8 mouse cellular contexts compared by ENCODE assay signal in genomic region chr2:70126783-70127182, GRCm38 (mm10).
A peak's percentile ranks its signal among the peaks of the same experiment; 100 is the strongest.
DNase-seq lines count a peak whose midpoint lies in the region; ATAC-seq and TF ChIP-seq lines count a peak whose summit lies in the region.

No protein-coding gene starts in this region.

- peak overlapping the region; percentile 54 for H3K4me2 ChIP-seq in forebrain, embryonic 16.5 days (ENCODE audit: low read length)
- H3K4me2 ChIP-seq in lung, postnatal 0 days (replicated peaks; ENCODE audit: low read depth, low read length) = no peak overlapping the region; the same call in 1 of the 2 replicates

- no peak for TF ChIP-seq EP300 in ES-Bruce4 (IDR thresholded peaks at IDR 0.05; ENCODE audit: insufficient read depth, low read depth, low read length)
- no peak for TF ChIP-seq EP300 in lung, postnatal 0 days (IDR thresholded peaks at IDR 0.05)

- H3K9me3 ChIP-seq in ES-Bruce4 (replicated peaks; ENCODE audit: control insufficient read depth, insufficient read depth, low read length, poor library complexity, severe bottlenecking) = no peaks in the 10 kb centered on the region
- no peaks in the 10 kb centered on the region for H3K9me3 ChIP-seq in forebrain, embryonic 16.5 days (ENCODE audit: control insufficient read depth, low read length)
- H3K9me3 ChIP-seq in lung, postnatal 0 days (ENCODE audit: low read length) = no peaks in the 10 kb centered on the region

- peak; percentile 49; the same call in 1 of the 2 replicates for ATAC-seq in cerebellum, adult (ENCODE audit: insufficient number of reproducible peaks, low FRiP score, low TSS enrichment)
- ATAC-seq in forebrain, embryonic 16.5 days = peak; percentile 85
- peak; percentile 50; the same call in 1 of the 2 replicates for ATAC-seq in lung, postnatal 0 days

- no peaks in the 10 kb centered on the region; the same call in 1 of the 2 replicates for H3K27me3 ChIP-seq in ES-Bruce4 (ENCODE audit: control insufficient read depth, insufficient read depth, low read length, poor library complexity, severe bottlenecking)
- peaks cover 5% of the 10 kb centered on the region; the same call in 1 of the 2 replicates for H3K27me3 ChIP-seq in forebrain, embryonic 16.5 days (replicated peaks; ENCODE audit: control insufficient read depth, insufficient read depth, low read length)
- no peaks in the 10 kb centered on the region for H3K27me3 ChIP-seq in lung, postnatal 0 days (replicated peaks; ENCODE audit: insufficient read depth, low read length)

- peak; percentile 86 for TF ChIP-seq CTCF in ES-Bruce4 (IDR thresholded peaks at IDR 0.05; ENCODE audit: low read depth, low read length)
- TF ChIP-seq CTCF in layer of hippocampus, adult 2 months (conservative IDR thresholded peaks at IDR 0.05) = peak; percentile 90
- peak; percentile 91 for TF ChIP-seq CTCF in lung, postnatal 0 days (IDR thresholded peaks at IDR 0.05)

- peak; percentile 80 for DNase-seq in heart, postnatal 4 days
- peak; percentile 91 to 93 for DNase-seq in layer of hippocampus, adult 2 months (ENCODE audit: low spot score in 2 of 2)
- DNase-seq in lung, postnatal 0 days (ENCODE audit: low spot score) = peak; percentile 88
- DNase-seq in ovary, postnatal 36 days (ENCODE audit: low spot score) = peak; percentile 48
- peak; percentile 65 for DNase-seq in thymus, postnatal 14 days

- no peak for TF ChIP-seq POLR2A in ES-Bruce4 (IDR thresholded peaks at IDR 0.05; ENCODE audit: insufficient read depth, low read length)

- H3K27ac ChIP-seq in ES-Bruce4 (ENCODE audit: insufficient read depth, low read length) = no peak overlapping the region
- peak overlapping the region; percentile 92 for H3K27ac ChIP-seq in forebrain, embryonic 16.5 days (ENCODE audit: low read length)
- H3K27ac ChIP-seq in layer of hippocampus, adult 2 months = peak overlapping the region; percentile 87
- H3K27ac ChIP-seq in lung, postnatal 0 days (ENCODE audit: low read length) = no peak overlapping the region

- no peak overlapping the region for H3K9ac ChIP-seq in ES-Bruce4 (ENCODE audit: low read depth, poor library complexity, severe bottlenecking)
- peak overlapping the region; percentile 32; the same call in 1 of the 2 replicates for H3K9ac ChIP-seq in forebrain, embryonic 16.5 days (replicated peaks; ENCODE audit: low read depth, low read length)
- H3K9ac ChIP-seq in lung, postnatal 0 days (replicated peaks; ENCODE audit: low read depth) = no peak overlapping the region

- no peaks in the 10 kb centered on the region for H3K4me1 ChIP-seq in ES-Bruce4 (ENCODE audit: control insufficient read depth, insufficient read depth, low read length)
- H3K4me1 ChIP-seq in forebrain, embryonic 16.5 days (replicated peaks; ENCODE audit: control insufficient read depth, insufficient read depth, low read length) = peaks cover 26% of the 10 kb centered on the region
- H3K4me1 ChIP-seq in lung, postnatal 0 days (ENCODE audit: insufficient read depth, low read depth, low read length) = no peaks in the 10 kb centered on the region

- under 1% methylated on average over 13 of the region's 13 CpGs for WGBS in forebrain, embryonic 16.5 days
- under 1% methylated on average over 13 of the region's 13 CpGs for WGBS in lung, postnatal 0 days

- no peak overlapping the region for H3K4me3 ChIP-seq in ES-Bruce4 (ENCODE audit: low read depth, low read length)
- H3K4me3 ChIP-seq in forebrain, embryonic 16.5 days (replicated peaks; ENCODE audit: low read length) = peak overlapping the region; percentile 30
- peak overlapping the region; percentile 25; the same call in 1 of the 2 replicates for H3K4me3 ChIP-seq in layer of hippocampus, adult 2 months
- no peak overlapping the region for H3K4me3 ChIP-seq in lung, postnatal 0 days (ENCODE audit: low read depth, low read length)

- H3K36me3 ChIP-seq in ES-Bruce4 (ENCODE audit: control insufficient read depth, insufficient read depth, low read length, poor library complexity, severe bottlenecking) = no peaks in the 10 kb centered on the region
- H3K36me3 ChIP-seq in forebrain, embryonic 16.5 days (ENCODE audit: control insufficient read depth, insufficient read depth) = no peaks in the 10 kb centered on the region
- H3K36me3 ChIP-seq in lung, postnatal 0 days (ENCODE audit: insufficient read depth, low read length) = no peaks in the 10 kb centered on the region

Comparison
In these comparisons a context has a peak if more than half of its experiments do, and no peak if none do; other contexts are left out.
1. H3K27ac ChIP-seq: peak in forebrain, embryonic 16.5 days (single experiment) and layer of hippocampus, adult 2 months (single experiment); none in ES-Bruce4 (single experiment) and lung, postnatal 0 days (single experiment).
2. H3K4me3 ChIP-seq: peak in forebrain, embryonic 16.5 days (single experiment) and layer of hippocampus, adult 2 months (single experiment); none in ES-Bruce4 (single experiment) and lung, postnatal 0 days (single experiment).
3. Peak in every context shown above with its lines, with median percentiles within 50 percentile points of each other: CTCF ChIP-seq, ATAC-seq and DNase-seq.